Mouse (Mus musculus) limb, embryonic 14.5 days (tissue): ENCODE results near the gene Rab5if. TPM values are rescaled to one million over a fixed set of nuclear protein-coding genes. Genes with fewer than 3 reads are reported as not detected.
"Not testable (repeated sequence)": the region's sequence is repeated elsewhere in the genome, so short reads cannot be mapped to it uniquely, and the experiment has no call there.

Experiments
- ATAC-seq: fragments of 200-750 bp; cut with Nextera tagmentation; 2 replicates; pipeline ENCODE4 v1.8.0; 2017; ENCODE audit warnings: low read depth, moderate number of reproducible peaks, moderate TSS enrichment; ENCODE audit not compliant: low FRiP score
- DNase-seq: peaks from one replicate; pipeline ENCODE4 v3.0.0-alpha.2; 2015; ENCODE audit warnings: low spot score
- H3K27ac ChIP-seq: fragments of 300-500 bp; sonication (generic); replicated peaks from 2 replicates; pipeline ENCODE4 v1.5.1; 2014; ENCODE audit warnings: low read depth, mild to moderate bottlenecking, low read length, moderate library complexity, mixed read lengths
- H3K27me3 ChIP-seq: fragments of 300-500 bp; sonication (generic); 2 replicates; pipeline ENCODE4 v1.6.1; 2014; ENCODE audit warnings: low read length, mixed read lengths; ENCODE audit not compliant: control insufficient read depth, insufficient read depth
- H3K36me3 ChIP-seq: fragments of 300-500 bp; sonication (generic); 2 replicates; pipeline ENCODE4 v1.6.1; 2014; ENCODE audit warnings: mild to moderate bottlenecking, low read length, moderate library complexity, mixed read lengths; ENCODE audit not compliant: control insufficient read depth, insufficient read depth
- H3K4me1 ChIP-seq: fragments of 300-500 bp; sonication (generic); 2 replicates; pipeline ENCODE4 v1.6.1; 2014; ENCODE audit warnings: antibody characterized with exemption, low read length, mixed read lengths; ENCODE audit not compliant: control insufficient read depth, insufficient read depth
- H3K4me2 ChIP-seq: fragments of 300-500 bp; sonication (generic); replicated peaks from 2 replicates; pipeline ENCODE4 v1.6.1; 2014; ENCODE audit warnings: low read depth, mild to moderate bottlenecking, low read length, moderate library complexity; ENCODE audit not compliant: severe bottlenecking
- H3K4me3 ChIP-seq: fragments of 300-500 bp; sonication (generic); replicated peaks from 2 replicates; pipeline ENCODE4 v1.5.1; 2014; ENCODE audit warnings: low read length
- H3K9ac ChIP-seq: fragments of 300-500 bp; sonication (generic); 2 replicates; pipeline ENCODE4 v1.6.1; 2014; ENCODE audit warnings: mild to moderate bottlenecking, low read depth, low read length, moderate library complexity; ENCODE audit not compliant: severe bottlenecking
- H3K9me3 ChIP-seq: fragments of 300-500 bp; sonication (generic); 2 replicates; pipeline ENCODE4 v1.6.1; 2016; ENCODE audit warnings: low read length; ENCODE audit not compliant: control insufficient read depth
- POLR2A ChIP-seq: fragments of 200-500 bp; IDR thresholded peaks from 2 replicates; pipeline ENCODE4 v1.8.0; 2012; ENCODE audit warnings: inconsistent platforms, mild to moderate bottlenecking, moderate library complexity, borderline replicate concordance; ENCODE audit not compliant: insufficient read depth, insufficient read length; ENCODE audit errors: extremely low read depth
- WGBS: fragments of 180-500 bp; shearing (Covaris S2); extraction: QIAGEN DNeasy Blood & Tissue Kit; methylation state at CpG from one replicate; pipeline ENCODE4 v1.1.7; 2014; 5-methylcytosine and 5-hydroxymethylcytosine counted together
- polyA plus RNA-seq, 2 experiments: library from polyadenylated mRNA; depleted of rRNA in 1 of 2; stranded (reverse) in 1 of 2; unstranded in 1 of 2; fragments of >200 nt; fragmentation: Nextera tagmentation in 1 of 2; extraction: Ambion mirVana in 1 of 2; gene quantifications; 2 replicates each; pipeline versions ENCODE4 v1.2.1 to v1.2.3; 2012 to 2014

Rab5if gene
- polyA plus RNA-seq, 2 experiments = 106 to 171 TPM

DNA sequence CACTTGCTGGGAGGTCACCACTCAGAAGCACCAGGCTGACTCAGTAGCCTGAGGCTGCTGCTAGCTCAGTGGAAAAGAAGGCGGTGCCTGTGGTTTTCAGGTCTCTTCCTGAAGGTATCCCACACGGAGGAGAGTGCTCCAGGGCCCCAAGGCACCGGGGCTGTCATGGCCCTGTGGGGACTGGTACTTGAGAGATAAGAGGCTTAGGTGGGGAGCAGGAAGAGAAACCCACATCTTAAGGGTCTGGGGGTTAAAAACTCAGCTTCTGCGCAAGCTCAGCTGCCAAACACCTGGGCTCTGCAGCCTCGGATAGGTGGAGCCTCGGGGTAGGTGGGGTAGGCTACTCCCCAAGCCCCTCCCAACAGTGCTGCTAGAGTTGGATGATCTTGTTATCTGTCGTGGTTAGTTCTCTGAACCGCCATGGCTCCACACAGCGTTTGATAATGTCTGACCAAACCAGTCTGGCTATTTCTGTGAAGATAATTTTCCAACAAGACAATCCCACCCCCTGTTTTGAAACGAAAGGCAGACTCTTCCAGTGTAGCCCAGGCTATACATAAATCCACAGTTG, 19.6 kb downstream of the Rab5if start:
- WGBS = 31% methylated on average over 10 of the region's 10 CpGs
- ATAC-seq = no peak
- no peak overlapping the region for H3K4me2 ChIP-seq

GRCm38 (mm10) chr2:156884396-156885211, 21.7 kb downstream of the Rab5if start:
- DNase-seq (no peak), ATAC-seq (no peak)
- Histone ChIP-seq H3K27ac (no peak overlapping the region), H3K4me2 (no peak overlapping the region), H3K27me3 (no peaks in the 10 kb centered on the region), H3K4me3 (no peak overlapping the region), H3K9me3 (no peaks in the 10 kb centered on the region), H3K36me3 (no peaks in the 10 kb centered on the region), H3K4me1 (no peaks in the 10 kb centered on the region), H3K9ac (no peak overlapping the region)
- TF ChIP-seq POLR2A = no peak
- WGBS = 87% methylated on average over 10 of the region's 10 CpGs

More for the DNA sequence above, 19.6 kb downstream of the Rab5if start:
- Histone ChIP-seq H3K27me3 (no peaks in the 10 kb centered on the region), H3K9me3 (no peaks in the 10 kb centered on the region), H3K4me1 (no peaks in the 10 kb centered on the region), H3K4me3 (no peak overlapping the region), H3K36me3 (no peaks in the 10 kb centered on the region), H3K27ac (no peak overlapping the region), H3K9ac (no peak overlapping the region)
- TF ChIP-seq POLR2A = no peak
- DNase-seq = no peak

DNA sequence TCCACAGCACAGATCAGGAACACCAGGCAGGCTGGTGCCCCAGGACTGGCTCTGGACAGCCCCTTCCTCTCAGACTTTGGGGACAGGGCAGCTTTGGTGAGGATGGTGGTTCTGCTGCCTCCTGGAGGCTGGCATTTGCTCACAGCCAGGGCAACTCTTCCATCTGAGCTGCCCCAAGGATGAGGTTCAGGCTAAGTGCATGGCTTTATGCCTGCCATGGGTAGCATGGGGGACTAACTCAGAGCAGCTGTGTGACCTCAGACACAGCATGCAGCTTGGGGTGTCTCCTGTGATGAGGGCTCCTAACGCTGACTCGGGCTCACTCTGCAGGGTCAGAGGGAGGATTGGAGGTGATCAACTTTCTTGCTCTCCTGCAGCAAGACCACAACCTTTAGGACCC, 22.7 kb downstream of the Rab5if start:
- H3K9ac ChIP-seq, H3K27ac ChIP-seq, H3K27me3 ChIP-seq, ATAC-seq, H3K4me3 ChIP-seq, H3K4me1 ChIP-seq, H3K36me3 ChIP-seq, H3K4me2 ChIP-seq, H3K9me3 ChIP-seq, DNase-seq: not testable (repeated sequence)
- 66% methylated on average over 2 of the region's 2 CpGs for WGBS

DNA sequence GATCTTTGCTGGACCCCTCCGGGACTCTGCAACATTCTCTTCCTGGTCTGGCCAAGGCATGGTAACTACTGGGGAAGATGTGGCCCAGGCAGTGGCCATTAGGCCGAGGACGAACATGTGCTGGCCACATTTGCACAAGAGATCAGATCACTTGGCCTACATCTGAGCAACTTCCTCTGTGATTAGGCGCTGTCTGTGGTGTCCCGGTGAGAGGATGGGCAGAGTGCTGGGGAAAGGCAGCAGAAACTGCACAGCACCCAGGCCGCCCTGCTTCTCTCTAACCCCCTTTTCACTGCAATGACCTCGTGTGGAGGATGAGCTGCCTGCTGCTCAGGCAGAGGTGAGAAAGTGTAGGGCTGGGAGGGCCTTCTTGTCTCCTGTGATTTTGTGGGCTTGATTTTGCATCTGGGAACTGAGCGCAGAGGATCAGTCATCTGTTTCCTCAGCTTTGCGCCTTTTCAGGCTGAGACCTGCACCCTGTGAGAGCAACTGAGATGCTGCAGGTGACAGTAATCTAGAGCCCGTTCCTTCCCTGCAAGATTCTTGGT, 23.2 kb downstream of the Rab5if start:
- no peak for ATAC-seq
- Histone ChIP-seq H3K4me1 (no peaks in the 10 kb centered on the region), H3K27ac (no peak overlapping the region), H3K27me3 (no peaks in the 10 kb centered on the region), H3K4me2 (no peak overlapping the region), H3K9ac (no peak overlapping the region), H3K4me3 (no peak overlapping the region), H3K36me3 (no peaks in the 10 kb centered on the region), H3K9me3 (no peaks in the 10 kb centered on the region)
- TF ChIP-seq POLR2A = no peak
- WGBS = 68% methylated on average over 10 of the region's 10 CpGs
- no peak for DNase-seq

DNA sequence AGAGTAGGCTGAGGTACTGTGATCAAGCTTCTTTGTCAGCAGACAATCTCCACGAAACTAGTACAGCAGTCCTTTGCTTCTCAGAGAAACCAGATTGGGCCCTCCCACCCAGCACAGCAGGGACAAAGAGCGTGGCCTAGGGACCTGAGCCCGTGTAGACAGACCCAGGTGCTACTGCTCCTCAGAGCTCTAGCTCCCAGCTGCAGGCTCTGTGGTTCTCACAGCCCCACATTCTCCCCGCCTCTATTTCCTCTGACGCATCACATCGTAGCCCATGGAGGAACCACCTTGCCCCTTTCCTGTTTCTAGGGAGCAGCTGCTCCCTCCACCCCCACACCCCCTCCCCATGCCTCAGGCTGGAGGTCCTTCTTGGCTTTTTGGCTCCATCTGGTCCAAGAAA, 24.1 kb downstream of the Rab5if start, which contains the start of gene Sla2:
Sla2 (minus strand) TSS at position 176 of the 400 bp plus-strand sequence.
- ATAC-seq = no peak

More for the DNA sequence above, 24.1 kb downstream of the Rab5if start, which contains the start of gene Sla2:
- Histone ChIP-seq H3K9me3 (no peaks in the 10 kb centered on the region), H3K4me3 (no peak within 1 kb of the TSS), H3K4me1 (no peaks in the 10 kb centered on the region), H3K9ac (no peak within 1 kb of the TSS), H3K36me3 (no peaks in the 10 kb centered on the region), H3K4me2 (no peak within 1 kb of the TSS), H3K27ac (no peak within 1 kb of the TSS), H3K27me3 (no peaks in the 10 kb centered on the region)
- no peak for TF ChIP-seq POLR2A
- WGBS = 54% methylated on average over 6 of the region's 6 CpGs
- DNase-seq = no peak
